Mouse (Mus musculus) heart, embryonic 16.5 days (tissue): Measurements from ENCODE around the gene Rxrg. TPM values are rescaled to one million over a fixed set of nuclear protein-coding genes. Genes with fewer than 3 reads are reported as not detected.

Experiments used
- ATAC-seq: fragments of 200-750 bp; cut with Nextera tagmentation; replicated peaks from 2 replicates; pipeline ENCODE4 v1.8.0; 2017; ENCODE audit warnings: moderate number of reproducible peaks; ENCODE audit not compliant: insufficient read depth, low FRiP score; ENCODE audit errors: extremely low read depth
- H3K27ac ChIP-seq: fragments of 300-500 bp; sonication (generic); 2 replicates; pipeline ENCODE4 v1.5.1; 2014; ENCODE audit warnings: mild to moderate bottlenecking, low read length, control low read depth, moderate library complexity
- H3K27me3 ChIP-seq: fragments of 300-500 bp; sonication (generic); 2 replicates; pipeline ENCODE4 v1.6.1; 2014; ENCODE audit warnings: low read length, mixed read lengths; ENCODE audit not compliant: control insufficient read depth, insufficient read depth
- H3K36me3 ChIP-seq: fragments of 300-500 bp; sonication (generic); 2 replicates; pipeline ENCODE4 v1.6.1; 2014; ENCODE audit not compliant: control insufficient read depth, insufficient read depth
- H3K4me1 ChIP-seq: fragments of 300-500 bp; sonication (generic); 2 replicates; pipeline ENCODE4 v1.6.1; 2014; ENCODE audit warnings: low read length, mixed read lengths; ENCODE audit not compliant: control insufficient read depth, insufficient read depth
- H3K4me2 ChIP-seq: fragments of 300-500 bp; sonication (generic); 2 replicates; pipeline ENCODE4 v1.6.1; 2014; ENCODE audit warnings: low read depth, mild to moderate bottlenecking, control low read depth, low read length
- H3K4me3 ChIP-seq: fragments of 300-500 bp; sonication (generic); 2 replicates; pipeline ENCODE4 v1.5.1; 2014; ENCODE audit warnings: mild to moderate bottlenecking, control low read depth, low read length
- H3K9ac ChIP-seq: fragments of 300-500 bp; sonication (generic); 2 replicates; pipeline ENCODE4 v1.6.1; 2014; ENCODE audit warnings: low read length, control low read depth
- H3K9me3 ChIP-seq: fragments of 300-500 bp; sonication (generic); replicated peaks from 2 replicates; pipeline ENCODE4 v1.6.1; 2016; ENCODE audit warnings: low read length; ENCODE audit not compliant: control insufficient read depth
- whole genome bisulfite sequencing: fragments of 180-500 bp; shearing (Covaris S2); extraction: QIAGEN DNeasy Blood & Tissue Kit; methylation state at CpG from one replicate; pipeline ENCODE4 v1.1.7; 2014; 5-methylcytosine and 5-hydroxymethylcytosine counted together
- polyA plus RNA-seq: library from polyadenylated mRNA; unstranded; fragments of >200 nt; fragmentation: Nextera tagmentation; extraction: Ambion mirVana; gene quantifications from 2 replicates; pipeline ENCODE4 v1.2.1, GENCODE M21; 2015

Gene Rxrg
- polyA plus RNA-seq, 1 experiment from 2014 or later: 1.5 TPM

- Histone ChIP-seq H3K36me3 (no peaks in the 10 kb centered on the region), H3K4me3 (no peak overlapping the region), H3K27ac (peak overlapping the region; percentile 39), H3K4me1 (peaks cover 6% of the 10 kb centered on the region; the same call in 1 of the 2 replicates), H3K27me3 (no peaks in the 10 kb centered on the region), H3K4me2 (no peak overlapping the region; the same call in 1 of the 2 replicates), H3K9me3 (no peaks in the 10 kb centered on the region), H3K9ac (no peak overlapping the region)
- 72% methylated on average over 16 of the region's 16 CpGs for WGBS
- ATAC-seq: peak; percentile 82
Measured at GRCm38 (mm10) chr1:167588747-167589558, 9.2 kb upstream of the Rxrg start.

- Histone ChIP-seq H3K9ac (no peak overlapping the region), H3K4me1 (peaks cover 6% of the 10 kb centered on the region; the same call in 1 of the 2 replicates), H3K9me3 (no peaks in the 10 kb centered on the region), H3K27me3 (peaks cover 7% of the 10 kb centered on the region), H3K36me3 (no peaks in the 10 kb centered on the region), H3K27ac (no peak overlapping the region), H3K4me3 (no peak overlapping the region), H3K4me2 (no peak overlapping the region)
- no peak for ATAC-seq
- WGBS: 71% methylated on average over 8 of the region's 8 CpGs
Measured at GRCm38 (mm10) chr1:167592175-167592574, 6.0 kb upstream of the Rxrg start.

- peak overlapping the region; percentile 58 for H3K4me3 ChIP-seq
- no peak for ATAC-seq
- H3K36me3 ChIP-seq: no peaks in the 10 kb centered on the region
- H3K27ac ChIP-seq: no peak overlapping the region
- H3K9me3 ChIP-seq: no peaks in the 10 kb centered on the region
- 28% methylated on average over 7 of the region's 7 CpGs for WGBS
- H3K9ac ChIP-seq: no peak overlapping the region
- peak overlapping the region; percentile 93; the same call in 1 of the 2 replicates for H3K4me2 ChIP-seq
- H3K27me3 ChIP-seq: peaks cover 27% of the 10 kb centered on the region
- H3K4me1 ChIP-seq: no peaks in the 10 kb centered on the region; the same call in 1 of the 2 replicates
Measured at GRCm38 (mm10) chr1:167599211-167599735, 1.1 kb downstream of the Rxrg start.

- Histone ChIP-seq H3K9me3 (no peaks in the 10 kb centered on the region; the same call in 1 of the 2 replicates), H3K27ac (no peak overlapping the region), H3K36me3 (no peaks in the 10 kb centered on the region), H3K9ac (no peak overlapping the region), H3K27me3 (no peaks in the 10 kb centered on the region), H3K4me2 (no peak overlapping the region), H3K4me1 (no peaks in the 10 kb centered on the region), H3K4me3 (no peak overlapping the region)
- no peak for ATAC-seq
- 40% methylated on average over 9 of the region's 9 CpGs for WGBS
Measured at GRCm38 (mm10) chr1:167608201-167608741, 10.1 kb downstream of the Rxrg start.

GRCm38 (mm10) chr1:167617131-167617530, 18.9 kb downstream of the Rxrg start:
- no peaks in the 10 kb centered on the region for H3K4me1 ChIP-seq
- WGBS: 80% methylated on average over 14 of the region's 14 CpGs
- H3K4me3 ChIP-seq: no peak overlapping the region
- H3K9ac ChIP-seq: no peak overlapping the region
- no peaks in the 10 kb centered on the region for H3K9me3 ChIP-seq
- H3K36me3 ChIP-seq: no peaks in the 10 kb centered on the region
- no peak overlapping the region for H3K4me2 ChIP-seq
- no peaks in the 10 kb centered on the region for H3K27me3 ChIP-seq
- no peak overlapping the region for H3K27ac ChIP-seq
- ATAC-seq: no peak

- H3K4me1 ChIP-seq: no peaks in the 10 kb centered on the region
- 59% methylated on average over 18 of the region's 18 CpGs for WGBS
- H3K36me3 ChIP-seq: no peaks in the 10 kb centered on the region
- H3K27me3 ChIP-seq: no peaks in the 10 kb centered on the region
- H3K9ac ChIP-seq: no peak overlapping the region
- no peak overlapping the region for H3K4me2 ChIP-seq
- peak; percentile 49 for ATAC-seq
- no peak overlapping the region for H3K27ac ChIP-seq
- H3K9me3 ChIP-seq: no peaks in the 10 kb centered on the region
- H3K4me3 ChIP-seq: no peak overlapping the region
Measured at GRCm38 (mm10) chr1:167617995-167618489, 19.9 kb downstream of the Rxrg start.

GRCm38 (mm10) chr1:167620206-167620795, 22.1 kb downstream of the Rxrg start:
- ATAC-seq: no peak
- Histone ChIP-seq H3K9me3 (no peaks in the 10 kb centered on the region), H3K36me3 (no peaks in the 10 kb centered on the region), H3K4me3 (no peak overlapping the region), H3K4me1 (no peaks in the 10 kb centered on the region), H3K27ac (no peak overlapping the region), H3K27me3 (no peaks in the 10 kb centered on the region), H3K9ac (no peak overlapping the region), H3K4me2 (no peak overlapping the region)
- 55% methylated on average over 15 of the region's 15 CpGs for WGBS

GRCm38 (mm10) chr1:167625098-167625497, 26.9 kb downstream of the Rxrg start:
- Histone ChIP-seq H3K9ac (no peak overlapping the region), H3K27me3 (peaks cover 4% of the 10 kb centered on the region; the same call in 1 of the 2 replicates), H3K4me3 (no peak overlapping the region), H3K4me1 (no peaks in the 10 kb centered on the region), H3K4me2 (no peak overlapping the region), H3K9me3 (no peaks in the 10 kb centered on the region), H3K27ac (no peak overlapping the region), H3K36me3 (no peaks in the 10 kb centered on the region)
- ATAC-seq: no peak
- WGBS: 62% methylated on average over 3 of the region's 3 CpGs
